Mouse (Mus musculus): Measurements from ENCODE around the gene Mark3. TPM values are rescaled to one million over a fixed set of nuclear protein-coding genes. Genes with fewer than 3 reads are reported as not detected.
A peak's percentile ranks its signal among the peaks of the same experiment; 100 is the strongest.
"Not testable (repeated sequence)": the region's sequence is repeated elsewhere in the genome, so short reads cannot be mapped to it uniquely, and the experiment has no call there.

The Mark3 gene
- polyA plus RNA-seq, 1 experiment from 2014 or later, result 50.8 TPM

GRCm38 (mm10) chr12:111550679-111551078 is 23.6 kb upstream of the Mark3 start:
- Histone ChIP-seq H3K9me3 (ENCODE audit: control insufficient read depth, low read length) (no peaks in the 10 kb centered on the region), H3K27me3 (ENCODE audit: control insufficient read depth, insufficient read depth, low read length) (no peaks in the 10 kb centered on the region), H3K27ac (replicated peaks in 1 of 2; ENCODE audit: control insufficient read depth in 1 of 2, insufficient read depth in 1 of 2, low read depth in 2 of 2, low read length in 2 of 2) (no peak overlapping the region), H3K36me3 (ENCODE audit: control insufficient read depth, insufficient read depth, low read length) (peaks cover 24% of the 10 kb centered on the region), H3K4me1 (ENCODE audit: control insufficient read depth in 2 of 2, insufficient read depth in 2 of 2, low read length in 2 of 2) (no peaks in the 10 kb centered on the region), H3K9ac (ENCODE audit: low read length) (no peak overlapping the region), H3K4me2 (ENCODE audit: low read length) (no peak overlapping the region), H3K4me3 (ENCODE audit: control insufficient read depth in 1 of 2, insufficient read depth in 1 of 2, low read depth in 1 of 2, low read length in 2 of 2) (no peak overlapping the region)
- WGBS, result 51% methylated on average over 1 of the region's 1 CpGs
- ATAC-seq (ENCODE audit: insufficient number of reproducible peaks, insufficient read depth, low FRiP score, low read depth), result no peak

- 68% methylated on average over 8 of the region's 8 CpGs for WGBS
- no peak for ATAC-seq (ENCODE audit: insufficient number of reproducible peaks, insufficient read depth, low FRiP score, low read depth)
- Histone ChIP-seq H3K9me3 (ENCODE audit: control insufficient read depth, low read length) (no peaks in the 10 kb centered on the region), H3K4me2 (ENCODE audit: low read length) (no peak overlapping the region), H3K9ac (ENCODE audit: low read length) (no peak overlapping the region), H3K4me1 (ENCODE audit: control insufficient read depth in 2 of 2, insufficient read depth in 2 of 2, low read length in 2 of 2) (no peaks in the 10 kb centered on the region), H3K27me3 (ENCODE audit: control insufficient read depth, insufficient read depth, low read length) (no peaks in the 10 kb centered on the region), H3K36me3 (ENCODE audit: control insufficient read depth, insufficient read depth, low read length) (peaks cover 8% of the 10 kb centered on the region), H3K27ac (replicated peaks in 1 of 2; ENCODE audit: control insufficient read depth in 1 of 2, insufficient read depth in 1 of 2, low read depth in 2 of 2, low read length in 2 of 2) (no peak overlapping the region), H3K4me3 (ENCODE audit: control insufficient read depth in 1 of 2, insufficient read depth in 1 of 2, low read depth in 1 of 2, low read length in 2 of 2) (no peak overlapping the region)
These were observed 22.0 kb upstream of the Mark3 start for GRCm38 (mm10) chr12:111552342-111552741.

GRCm38 (mm10) chr12:111555357-111555756 is 19.0 kb upstream of the Mark3 start:
- no peak overlapping the region for H3K4me2 ChIP-seq (ENCODE audit: low read length)
- no peak for ATAC-seq (ENCODE audit: insufficient number of reproducible peaks, insufficient read depth, low FRiP score, low read depth)
- no peaks in the 10 kb centered on the region for H3K36me3 ChIP-seq (ENCODE audit: control insufficient read depth, insufficient read depth, low read length)
- H3K27me3 ChIP-seq (ENCODE audit: control insufficient read depth, insufficient read depth, low read length), result no peaks in the 10 kb centered on the region
- 64% methylated on average over 4 of the region's 4 CpGs for WGBS
- H3K4me1 ChIP-seq (ENCODE audit: control insufficient read depth in 2 of 2, insufficient read depth in 2 of 2, low read length in 2 of 2), result peaks cover 3 to 8% of the 10 kb centered on the region in 2 experiments; a peak in 2 of 4 replicates
- H3K9me3 ChIP-seq (ENCODE audit: control insufficient read depth, low read length), result no peaks in the 10 kb centered on the region
- H3K27ac ChIP-seq (replicated peaks in 1 of 2; ENCODE audit: control insufficient read depth in 1 of 2, insufficient read depth in 1 of 2, low read depth in 2 of 2, low read length in 2 of 2), result no peak overlapping the region
- no peak overlapping the region for H3K4me3 ChIP-seq (ENCODE audit: control insufficient read depth in 1 of 2, insufficient read depth in 1 of 2, low read depth in 1 of 2, low read length in 2 of 2)
- no peak overlapping the region for H3K9ac ChIP-seq (ENCODE audit: low read length)

- not testable (repeated sequence) for H3K27ac ChIP-seq (replicated peaks in 1 of 2; ENCODE audit: control insufficient read depth in 1 of 2, insufficient read depth in 1 of 2, low read depth in 2 of 2, low read length in 2 of 2); H3K9ac ChIP-seq (ENCODE audit: low read length); H3K4me3 ChIP-seq (ENCODE audit: control insufficient read depth in 1 of 2, insufficient read depth in 1 of 2, low read depth in 1 of 2, low read length in 2 of 2); H3K27me3 ChIP-seq (ENCODE audit: control insufficient read depth, insufficient read depth, low read length); H3K36me3 ChIP-seq (ENCODE audit: control insufficient read depth, insufficient read depth, low read length); H3K4me1 ChIP-seq (ENCODE audit: control insufficient read depth in 2 of 2, insufficient read depth in 2 of 2, low read length in 2 of 2); H3K9me3 ChIP-seq (ENCODE audit: control insufficient read depth, low read length); H3K4me2 ChIP-seq (ENCODE audit: low read length); ATAC-seq (ENCODE audit: insufficient number of reproducible peaks, insufficient read depth, low FRiP score, low read depth)
- 76% methylated on average over 5 of the region's 5 CpGs for WGBS
These were observed 18.4 kb upstream of the Mark3 start for GRCm38 (mm10) chr12:111555893-111556292.

GRCm38 (mm10) chr12:111557538-111557937 is 16.8 kb upstream of the Mark3 start:
- 71% methylated on average over 6 of the region's 6 CpGs for WGBS

GRCm38 (mm10) chr12:111558655-111559054 is 15.7 kb upstream of the Mark3 start:
- no peaks in the 10 kb centered on the region for H3K9me3 ChIP-seq (ENCODE audit: control insufficient read depth, low read length)
- H3K4me2 ChIP-seq (ENCODE audit: low read length), result no peak overlapping the region
- H3K9ac ChIP-seq (ENCODE audit: low read length), result no peak overlapping the region
- H3K4me3 ChIP-seq (ENCODE audit: control insufficient read depth in 1 of 2, insufficient read depth in 1 of 2, low read depth in 1 of 2, low read length in 2 of 2), result no peak overlapping the region
- H3K27me3 ChIP-seq (ENCODE audit: control insufficient read depth, insufficient read depth, low read length), result no peaks in the 10 kb centered on the region
- no peak for ATAC-seq (ENCODE audit: insufficient number of reproducible peaks, insufficient read depth, low FRiP score, low read depth)
- H3K36me3 ChIP-seq (ENCODE audit: control insufficient read depth, insufficient read depth, low read length), result no peaks in the 10 kb centered on the region
- WGBS, result 53% methylated on average over 2 of the region's 2 CpGs
- no peak overlapping the region for H3K27ac ChIP-seq (replicated peaks in 1 of 2; ENCODE audit: control insufficient read depth in 1 of 2, insufficient read depth in 1 of 2, low read depth in 2 of 2, low read length in 2 of 2)
- H3K4me1 ChIP-seq (ENCODE audit: control insufficient read depth in 2 of 2, insufficient read depth in 2 of 2, low read length in 2 of 2), result peaks cover 14 to 22% of the 10 kb centered on the region in 2 experiments

More at GRCm38 (mm10) chr12:111557538-111557937, 16.8 kb upstream of the Mark3 start:
- H3K27me3 ChIP-seq (ENCODE audit: control insufficient read depth, insufficient read depth, low read length), result no peaks in the 10 kb centered on the region
- no peaks in the 10 kb centered on the region for H3K36me3 ChIP-seq (ENCODE audit: control insufficient read depth, insufficient read depth, low read length)
- H3K9me3 ChIP-seq (ENCODE audit: control insufficient read depth, low read length), result no peaks in the 10 kb centered on the region
- H3K4me2 ChIP-seq (ENCODE audit: low read length), result no peak overlapping the region
- ATAC-seq (ENCODE audit: insufficient number of reproducible peaks, insufficient read depth, low FRiP score, low read depth), result no peak
- H3K4me1 ChIP-seq (ENCODE audit: control insufficient read depth in 2 of 2, insufficient read depth in 2 of 2, low read length in 2 of 2), result peaks cover 8 to 15% of the 10 kb centered on the region in 2 experiments
- H3K4me3 ChIP-seq (ENCODE audit: control insufficient read depth in 1 of 2, insufficient read depth in 1 of 2, low read depth in 1 of 2, low read length in 2 of 2), result no peak overlapping the region
- no peak overlapping the region for H3K27ac ChIP-seq (replicated peaks in 1 of 2; ENCODE audit: control insufficient read depth in 1 of 2, insufficient read depth in 1 of 2, low read depth in 2 of 2, low read length in 2 of 2)
- no peak overlapping the region for H3K9ac ChIP-seq (ENCODE audit: low read length)

- WGBS, result 42% methylated on average over 18 of the region's 18 CpGs
- Histone ChIP-seq H3K27me3 (ENCODE audit: control insufficient read depth, insufficient read depth, low read length) (no peaks in the 10 kb centered on the region), H3K36me3 (ENCODE audit: control insufficient read depth, insufficient read depth, low read length) (no peaks in the 10 kb centered on the region), H3K27ac (replicated peaks in 1 of 2; ENCODE audit: control insufficient read depth in 1 of 2, insufficient read depth in 1 of 2, low read depth in 2 of 2, low read length in 2 of 2) (peak overlapping the region in 1 of 2 experiments; percentile 4; a peak in 2 of 4 replicates), H3K4me2 (ENCODE audit: low read length) (peak overlapping the region; percentile 38), H3K4me1 (ENCODE audit: control insufficient read depth in 2 of 2, insufficient read depth in 2 of 2, low read length in 2 of 2) (peaks cover 14 to 22% of the 10 kb centered on the region in 2 experiments), H3K9me3 (ENCODE audit: control insufficient read depth, low read length) (no peaks in the 10 kb centered on the region), H3K4me3 (ENCODE audit: control insufficient read depth in 1 of 2, insufficient read depth in 1 of 2, low read depth in 1 of 2, low read length in 2 of 2) (peak overlapping the region; percentile 11 to 30; a peak in 3 of 4 replicates), H3K9ac (ENCODE audit: low read length) (peak overlapping the region; percentile 44; the same call in 1 of the 2 replicates)
- ATAC-seq (ENCODE audit: insufficient number of reproducible peaks, insufficient read depth, low FRiP score, low read depth), result no peak
These were observed 14.6 kb upstream of the Mark3 start for GRCm38 (mm10) chr12:111559647-111560258.

- Histone ChIP-seq H3K9ac (ENCODE audit: low read length) (no peak overlapping the region), H3K27me3 (ENCODE audit: control insufficient read depth, insufficient read depth, low read length) (no peaks in the 10 kb centered on the region), H3K9me3 (ENCODE audit: control insufficient read depth, low read length) (no peaks in the 10 kb centered on the region), H3K27ac (replicated peaks in 1 of 2; ENCODE audit: control insufficient read depth in 1 of 2, insufficient read depth in 1 of 2, low read depth in 2 of 2, low read length in 2 of 2) (no peak overlapping the region), H3K4me3 (ENCODE audit: control insufficient read depth in 1 of 2, insufficient read depth in 1 of 2, low read depth in 1 of 2, low read length in 2 of 2) (no peak overlapping the region), H3K4me2 (ENCODE audit: low read length) (no peak overlapping the region), H3K4me1 (ENCODE audit: control insufficient read depth in 2 of 2, insufficient read depth in 2 of 2, low read length in 2 of 2) (peaks cover 14 to 22% of the 10 kb centered on the region in 2 experiments), H3K36me3 (ENCODE audit: control insufficient read depth, insufficient read depth, low read length) (no peaks in the 10 kb centered on the region)
- 74% methylated on average over 5 of the region's 5 CpGs for WGBS
- ATAC-seq (ENCODE audit: insufficient number of reproducible peaks, insufficient read depth, low FRiP score, low read depth), result no peak
These were observed 14.0 kb upstream of the Mark3 start for GRCm38 (mm10) chr12:111560286-111560685.

Measured in heart, embryonic 14.5 days (tissue).